Mouse (Mus musculus) adrenal gland, adult 18-20 months (tissue): ENCODE data around the gene N4bp2. TPM values are rescaled to one million over a fixed set of nuclear protein-coding genes. Genes with fewer than 3 reads are reported as not detected.

Source experiments
- DNase-seq, 2 experiments: peaks; one replicate each; pipeline ENCODE4 v3.0.0; 2021 to 2022; ENCODE audit warnings: low spot score in 2 of 2
- total RNA-seq, 2 experiments: library from RNA; stranded (reverse); gene quantifications; 1 replicate in 1 of 2; 2 replicates in 1 of 2; pipeline ENCODE4 v1.2.3; 2021

N4bp2 gene
- total RNA-seq, 2 experiments from 2014 or later, result 8.1 to 12.0 TPM

DNA sequence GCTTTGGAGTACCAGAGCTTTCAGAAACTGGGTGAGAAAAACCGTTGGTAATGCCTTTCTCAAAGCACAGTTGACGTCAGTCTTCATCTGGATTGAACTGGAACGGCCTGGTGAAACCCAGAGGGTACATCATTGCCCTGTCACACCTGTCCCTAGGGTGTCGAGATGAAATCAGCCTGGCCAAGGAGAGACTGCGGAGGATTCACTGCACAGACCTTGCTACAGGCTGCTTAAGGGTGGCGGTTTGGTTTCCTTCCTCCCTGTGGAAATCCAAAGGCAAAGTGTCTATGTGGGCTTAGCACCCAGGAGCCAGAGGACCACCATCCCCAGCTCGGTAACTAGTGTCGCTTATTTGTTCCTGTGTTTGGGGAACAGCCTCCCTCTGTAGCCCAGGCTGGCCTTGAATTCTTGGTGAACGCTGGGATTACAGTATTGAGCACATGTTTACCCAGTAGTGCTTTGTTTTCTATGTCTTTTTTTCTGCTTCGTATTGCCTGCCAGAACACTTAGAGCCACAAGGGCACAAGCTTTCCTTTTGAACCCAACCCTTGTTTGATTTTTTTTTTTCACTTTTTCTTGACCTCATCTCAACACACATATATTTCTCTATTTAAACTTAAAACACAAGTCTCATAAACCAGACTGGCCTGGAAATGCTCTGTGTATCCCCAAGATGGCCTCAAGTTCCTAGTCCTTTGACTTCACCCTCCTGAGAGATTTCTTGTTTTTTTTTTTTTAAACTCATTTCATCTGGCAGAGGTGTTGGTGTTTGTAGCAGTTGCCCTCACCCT, 98.0 kb downstream of the N4bp2 start, which contains the start of gene Rhoh:
Gene Rhoh, plus strand, starts transcription at position 60 of the 791 bp plus-strand sequence.
- no peak for DNase-seq

DNA sequence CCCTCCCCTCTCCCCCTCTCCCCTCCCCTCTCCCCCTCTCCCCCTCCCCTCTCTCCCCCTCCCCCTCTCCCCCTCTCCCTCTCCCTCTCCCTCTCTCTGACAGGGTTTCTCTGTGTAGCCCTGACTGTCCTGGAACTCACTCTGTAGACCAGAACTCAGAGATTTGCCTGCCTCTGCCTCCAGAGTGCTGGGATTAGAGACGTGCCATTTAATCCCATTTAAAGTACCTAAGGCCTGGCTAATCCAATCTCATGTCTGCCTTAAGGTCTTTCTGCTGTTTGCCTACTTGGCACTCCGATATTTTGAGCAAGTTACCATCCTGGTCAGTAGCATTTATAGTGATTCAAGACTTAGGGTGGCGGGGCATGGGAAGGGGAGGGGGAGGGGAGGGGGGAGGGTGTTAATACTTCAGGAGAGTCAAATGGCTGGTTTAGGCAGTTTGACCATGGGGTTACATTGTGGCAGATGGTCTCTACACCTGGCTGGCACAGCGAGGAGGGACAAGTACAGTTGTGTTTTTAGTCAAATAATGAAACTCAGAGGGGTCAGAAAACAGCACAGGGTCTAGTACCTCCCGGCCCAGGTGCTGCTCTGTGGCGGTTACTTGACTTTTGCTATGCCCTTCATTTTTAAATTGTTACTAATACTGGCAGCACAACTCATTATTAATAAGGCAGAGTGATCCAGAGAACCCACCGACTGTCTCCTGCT, 99.1 kb downstream of the N4bp2 start:
- no peak for DNase-seq

DNA sequence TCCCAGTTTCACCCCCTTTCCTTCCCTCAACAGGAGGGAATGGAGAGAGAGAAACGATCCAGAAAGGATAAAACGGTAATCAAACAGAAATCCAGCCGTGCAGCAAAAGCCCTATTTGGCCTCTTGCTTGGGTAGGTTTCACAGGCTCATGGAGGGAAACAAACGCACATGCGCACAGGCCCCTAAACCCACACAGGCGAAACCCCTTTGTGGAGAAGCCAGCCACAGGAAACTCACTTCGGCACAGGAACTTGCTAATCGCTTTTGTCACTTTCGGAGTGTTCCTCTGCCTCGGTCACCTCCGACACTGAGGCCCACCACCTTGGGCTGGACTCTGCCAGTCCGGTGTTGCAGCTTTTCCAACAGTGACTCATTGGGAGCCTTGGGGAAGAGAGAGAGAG, 100.0 kb downstream of the N4bp2 start:
- no peak for DNase-seq

DNA sequence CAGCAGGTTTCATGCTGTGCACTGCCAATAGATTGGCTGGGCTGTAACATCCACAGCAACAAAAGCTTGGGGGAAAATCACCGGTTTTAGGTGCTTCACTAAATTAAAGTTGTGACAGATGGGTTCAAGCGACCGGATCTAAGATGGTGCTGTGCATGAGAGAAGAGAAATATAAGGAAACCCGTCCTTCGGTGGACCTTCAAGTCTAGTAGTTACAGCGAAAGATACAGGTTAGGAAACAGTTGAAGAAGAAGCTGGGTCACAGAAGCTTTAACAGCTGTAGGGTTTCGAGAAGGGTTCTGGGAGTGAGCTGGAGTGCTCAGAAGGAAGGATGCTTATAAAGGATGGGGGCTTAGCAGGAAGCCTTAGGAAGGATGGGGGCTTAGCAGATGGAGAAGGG, 101.2 kb downstream of the N4bp2 start:
- no peak for DNase-seq

DNA sequence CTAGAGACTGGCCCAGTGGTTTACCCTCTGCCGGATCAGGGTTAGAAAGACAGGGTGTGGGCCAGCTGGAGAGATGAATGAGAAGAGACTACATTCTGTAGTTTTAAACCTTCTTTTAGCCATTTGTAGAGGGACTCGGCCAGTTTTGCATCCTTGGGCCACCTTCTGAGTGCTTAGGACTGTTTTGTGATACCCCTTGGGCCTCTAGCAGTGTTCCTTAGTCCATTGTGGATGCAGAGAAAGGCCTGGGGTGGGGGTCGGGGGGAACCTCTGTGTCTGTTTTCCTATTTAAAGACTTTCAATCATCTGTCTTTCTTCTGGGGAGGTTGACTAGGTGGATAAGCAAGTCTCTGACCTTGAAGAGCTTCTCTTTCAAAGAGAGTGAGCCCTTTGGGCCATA, 101.6 kb downstream of the N4bp2 start:
- DNase-seq, result no peak

DNA sequence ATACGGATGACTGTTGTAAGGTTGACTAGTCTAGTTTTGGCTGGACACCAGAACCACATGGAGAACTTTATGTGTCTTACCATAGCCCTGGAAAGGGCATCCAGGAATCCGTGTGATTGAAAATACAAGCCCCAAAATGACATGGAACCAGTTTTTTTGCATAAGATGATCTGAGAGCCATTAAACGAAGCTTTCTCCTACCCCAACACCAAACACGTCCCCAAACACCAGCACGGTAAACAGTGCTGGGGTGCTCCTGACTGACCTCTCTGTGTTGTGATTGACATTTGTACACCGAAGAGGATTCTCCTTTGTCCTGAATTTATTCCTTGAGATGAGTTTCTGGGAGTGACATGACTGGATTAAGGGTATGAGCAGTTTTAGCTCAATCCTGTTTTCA, 103.3 kb downstream of the N4bp2 start:
- no peak for DNase-seq

DNA sequence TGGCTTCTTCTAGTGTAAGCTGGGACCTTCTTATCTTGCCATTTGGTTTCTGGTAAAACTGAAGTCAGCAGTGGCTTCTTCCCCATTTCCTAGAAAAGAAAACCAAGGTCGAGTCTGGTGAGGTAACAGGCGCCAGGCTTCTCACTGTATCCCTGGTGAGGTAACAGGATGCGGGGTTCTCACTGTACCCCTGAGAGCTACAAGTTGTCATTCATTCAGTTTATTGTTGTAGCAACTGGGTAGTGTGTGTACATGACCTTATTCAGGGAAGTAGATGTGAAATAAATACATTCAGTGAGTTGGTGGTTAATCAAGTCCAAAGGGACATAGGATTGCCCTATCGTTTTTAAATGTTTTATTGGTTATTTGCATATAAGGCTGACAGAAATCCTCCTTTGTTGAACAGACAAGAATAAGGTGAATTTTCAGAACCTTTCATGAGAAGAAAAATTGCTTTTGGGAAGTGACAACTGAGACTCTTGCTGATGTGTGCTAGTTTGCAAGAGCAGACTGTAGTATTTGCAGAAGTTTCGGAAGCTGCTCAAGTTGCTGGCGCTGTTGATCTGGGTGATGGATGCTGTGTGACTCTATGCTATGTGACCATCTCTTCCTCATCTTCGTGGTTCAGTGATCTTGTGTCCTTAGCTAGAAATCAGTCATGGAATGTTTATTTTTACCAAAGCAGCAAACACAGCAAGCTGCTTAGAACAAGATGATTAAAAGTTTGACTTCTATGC, 104.2 kb downstream of the N4bp2 start:
- no peak for DNase-seq

DNA sequence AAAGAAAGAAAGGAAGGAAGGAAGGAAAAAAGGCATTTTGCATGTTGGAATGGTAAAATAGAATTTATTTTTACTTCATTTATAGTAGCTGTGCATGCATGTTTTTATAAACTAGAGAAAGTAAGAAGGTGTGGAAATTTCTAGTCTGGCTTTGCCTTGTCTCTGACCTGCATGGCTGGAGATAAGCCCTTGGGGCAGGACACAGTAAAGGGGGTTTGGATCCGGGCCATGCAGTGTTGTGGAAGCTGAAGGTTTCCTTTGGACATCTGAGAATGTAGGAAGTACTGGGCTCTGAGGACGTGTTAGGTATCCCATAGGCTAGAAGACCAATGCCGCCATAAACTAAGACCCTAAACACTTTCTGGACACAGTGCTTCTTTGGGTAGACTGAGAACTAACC, 105.1 kb downstream of the N4bp2 start:
- no peak for DNase-seq

DNA sequence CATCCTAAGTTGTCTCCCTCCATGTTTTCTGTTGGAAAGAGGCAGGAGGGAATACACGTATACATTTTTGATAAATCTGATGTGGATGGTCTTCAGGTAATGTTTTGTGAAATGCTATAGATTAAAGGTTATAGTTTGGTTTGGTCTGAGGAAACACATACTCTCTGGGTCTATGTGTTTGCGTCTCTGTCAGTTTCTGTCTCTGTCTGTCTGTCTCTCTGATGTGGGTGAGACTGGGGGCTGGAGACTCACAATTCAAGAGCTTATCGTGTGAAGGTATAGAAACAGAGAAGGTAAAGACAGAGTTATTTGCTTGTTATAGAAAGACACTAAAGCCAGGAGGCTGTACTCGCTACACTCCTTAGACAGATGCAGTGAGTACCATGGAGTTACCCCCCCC, 106.3 kb downstream of the N4bp2 start:
- no peak for DNase-seq

DNA sequence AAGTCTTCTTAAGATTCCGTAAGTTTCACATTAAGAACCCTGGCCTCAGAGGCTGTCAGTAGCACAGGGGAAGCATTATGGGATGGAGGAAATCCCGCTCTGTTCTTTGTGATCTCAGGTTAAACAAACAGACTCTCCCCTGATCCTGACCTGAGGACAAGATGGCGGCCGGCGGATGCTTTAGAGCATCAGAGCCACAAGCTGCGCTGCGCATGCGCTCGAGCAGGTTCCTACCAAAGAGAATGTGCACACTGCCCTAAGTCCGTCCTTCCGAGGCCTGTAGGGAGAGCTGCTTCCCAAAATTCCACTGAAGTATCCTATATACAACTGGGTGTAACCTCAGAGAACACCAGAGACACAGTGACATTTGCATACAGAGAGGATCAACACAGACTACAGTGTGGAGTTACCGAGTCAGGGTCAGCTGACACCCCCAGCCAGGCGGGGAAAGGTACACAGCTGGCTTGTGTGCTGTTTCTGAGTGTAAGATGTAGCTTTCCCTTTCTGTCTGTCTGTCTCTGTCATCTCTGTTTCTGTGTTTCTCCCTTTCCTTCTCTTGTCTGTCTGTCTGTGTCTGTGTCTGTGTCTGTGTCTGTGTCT, 108.1 kb downstream of the N4bp2 start:
- no peak for DNase-seq

DNA sequence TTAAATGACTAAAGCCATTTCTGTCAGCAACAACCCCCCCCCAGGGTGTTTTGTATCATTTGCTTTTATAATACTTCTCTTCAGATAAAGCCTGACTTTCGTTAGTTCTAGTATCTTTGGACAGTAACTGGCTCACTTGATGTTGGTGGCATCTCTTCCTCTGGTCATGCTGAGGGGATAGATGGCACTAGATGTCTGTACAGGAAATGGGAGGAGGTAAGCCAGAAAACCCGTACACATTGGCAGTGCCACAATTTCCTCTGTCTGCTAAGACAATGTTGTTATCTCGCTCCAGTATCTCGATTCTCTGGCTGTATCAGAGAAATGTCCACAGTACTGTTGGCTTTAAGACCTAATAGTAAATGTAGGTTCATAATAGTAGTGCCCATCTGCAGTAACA, 109.9 kb downstream of the N4bp2 start:
- DNase-seq, result no peak

DNA sequence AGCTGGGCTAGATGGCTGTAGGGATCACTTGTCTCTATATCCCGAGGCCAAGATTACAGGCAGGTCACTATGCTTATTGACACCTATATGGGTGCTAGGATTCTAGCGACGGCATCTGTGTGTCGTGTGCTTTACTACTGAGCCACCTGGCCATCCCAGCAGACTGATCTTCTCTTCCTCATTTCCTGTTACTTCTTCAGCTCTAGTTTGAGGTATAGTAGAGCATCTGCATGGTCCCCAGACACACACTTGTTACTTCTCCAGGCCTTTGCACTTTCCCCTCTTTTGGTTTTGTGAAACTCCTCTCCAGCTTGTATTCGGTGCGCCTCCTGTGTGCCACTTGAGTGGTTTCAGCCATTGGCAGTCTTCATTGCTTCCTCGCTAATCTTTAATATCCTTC, 111.9 kb downstream of the N4bp2 start:
- no peak for DNase-seq

DNA sequence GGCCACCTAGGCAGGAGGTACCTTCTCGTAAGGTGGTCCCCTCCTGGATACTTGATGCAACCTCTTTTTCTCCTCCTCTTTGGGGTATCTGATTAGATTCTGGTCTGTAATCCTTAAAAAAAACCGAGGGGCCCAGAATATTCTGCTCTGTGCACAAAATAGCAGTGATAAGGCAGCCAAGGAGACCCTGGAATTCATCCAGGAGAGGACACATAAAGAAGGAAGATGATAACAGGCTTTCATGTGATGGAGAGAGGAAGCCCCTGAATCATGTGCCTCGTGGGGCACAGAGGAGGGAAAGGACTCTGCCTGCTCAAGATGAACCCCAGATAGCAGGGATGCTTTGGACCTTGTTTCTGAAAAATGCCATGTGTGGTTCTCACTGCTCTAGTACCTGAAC, 115.0 kb downstream of the N4bp2 start:
- no peak for DNase-seq

Other genes with a start within 250 kb of the N4bp2 start
- gene Smim14, start 226.3 kb upstream of the N4bp2 start, total RNA-seq, result 100 to 1,000 TPM; 166 to 180 TPM
- 100 to 1,000 TPM in 1 of 2 experiments, 10 to 100 TPM in 1; 92.4 to 105 TPM for gene Ube2k, start 226.3 kb upstream of the N4bp2 start, total RNA-seq
- gene Pds5a, start 65.2 kb upstream of the N4bp2 start, total RNA-seq, result 10 to 100 TPM; 77.6 to 85.9 TPM
- gene Rhoh, start 97.7 kb downstream of the N4bp2 start, total RNA-seq, result under 1 TPM; 0.23 to 0.54 TPM
- under 1 TPM; 0.46 to 0.80 TPM for gene Chrna9, start 171.4 kb downstream of the N4bp2 start, total RNA-seq
- gene 9130230L23Rik, start 240.8 kb downstream of the N4bp2 start, total RNA-seq, result under 1 TPM in 1 of 2 experiments, not detected in 1; 0.60 TPM